Mouse (Mus musculus): ENCODE results near the gene Ipo4.

GRCm38 (mm10) chr14:55628077-55628827, 7.5 kb downstream of the Ipo4 start:
- TF ChIP-seq GATA1 (IDR thresholded peaks at IDR 0.05; ENCODE audit: borderline replicate concordance, low read length) = no peak
- TF ChIP-seq FLI1 (IDR thresholded peaks at IDR 0.05; ENCODE audit: low read length) = no peak

Data from megakaryocyte, embryonic 14.5 days (primary cell).